Mouse (Mus musculus) gastrocnemius, postnatal 36 days (tissue): ENCODE measurements around the gene P2rx1. TPM values are rescaled to one million over a fixed set of nuclear protein-coding genes. Genes with fewer than 3 reads are reported as not detected.

Source experiments
- DNase-seq, 2 experiments: peaks; one replicate each; pipeline ENCODE4 v3.0.0; 2022
- intact Hi-C: fragments of 180-260 bp; cut with DNase I; formaldehyde crosslinking; loops from one replicate; pipeline ENCODE4 v1.15.1; 2025
- microRNA-seq, 2 experiments: library from miRNA; unstranded; fragments of <30 nt; microRNA quantifications; one replicate each; pipeline ENCODE4 v1.2.0; 2021
- total RNA-seq, 2 experiments: library from RNA; stranded (reverse); gene quantifications; 2 replicates each; pipeline ENCODE4 v1.2.3; 2021

The P2rx1 gene
- total RNA-seq, 2 experiments from 2014 or later, result 0.20 to 0.32 TPM

DNA sequence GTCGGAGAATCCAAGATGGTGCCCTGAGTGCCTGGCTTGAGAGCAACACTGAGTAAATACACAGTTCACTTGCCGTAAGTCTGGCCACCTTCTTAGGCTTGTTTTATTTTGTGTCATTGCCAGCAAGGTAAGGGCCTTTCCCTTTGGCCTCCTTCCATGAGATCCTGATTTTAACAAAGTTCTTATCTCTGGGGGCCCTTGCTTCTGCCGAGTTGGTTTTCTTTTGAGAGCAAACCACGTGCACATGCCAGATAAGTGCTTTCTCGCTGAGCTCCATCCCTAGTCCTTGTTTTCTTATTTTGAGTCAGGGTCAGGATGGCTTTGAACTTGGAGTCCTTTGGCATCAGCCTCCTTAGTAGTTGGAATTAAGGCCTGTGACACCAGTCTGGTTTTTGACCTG, 58.8 kb downstream of the P2rx1 start:
- DNase-seq, result no peak
- intact Hi-C loops, result no loop called here

- no peak for DNase-seq
- intact Hi-C loops, result no loop called here
These were observed 60.7 kb downstream of the P2rx1 start for GRCm38 (mm10) chr11:73059630-73060029.

DNA sequence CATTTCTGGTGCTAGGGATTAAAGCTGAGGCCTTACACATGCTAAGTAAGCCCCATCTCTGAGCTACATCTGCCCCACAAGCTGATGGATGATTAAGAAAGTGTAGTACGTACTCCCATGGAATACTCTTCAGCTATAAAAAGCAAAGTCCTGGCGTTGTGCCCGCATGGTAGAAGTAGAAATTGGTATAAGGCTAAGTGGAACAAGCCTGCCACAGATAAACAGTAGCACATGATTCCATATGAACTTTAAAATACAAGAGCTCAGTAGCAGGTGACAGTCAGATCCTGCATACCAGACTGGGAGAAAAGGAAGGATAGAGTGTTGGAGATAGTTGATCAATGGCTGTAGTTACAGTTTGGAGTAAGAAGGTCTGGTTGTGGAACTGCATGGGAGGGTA, 62.5 kb downstream of the P2rx1 start:
- intact Hi-C loops, result no loop called here
- DNase-seq, result no peak

Small RNAs within 50 kb of the gene (microRNA-seq; reads per million reads assigned to microRNA genes)
- 0 reads per million in 2 experiments for gene Gm44467

Other genes starting within 250 kb of the P2rx1 start
- gene Cyb5d2, start 203.0 kb upstream of the P2rx1 start, total RNA-seq, result 10 to 100 TPM; 15.4 to 16.1 TPM
- 10 to 100 TPM; 11.8 to 12.1 TPM for gene Zzef1, start 202.9 kb upstream of the P2rx1 start, total RNA-seq
- gene Atp2a3, start 37.9 kb upstream of the P2rx1 start, total RNA-seq, result 1 to 10 TPM; 6.4 to 7.6 TPM
- 1 to 10 TPM in 1 of 2 experiments, under 1 TPM in 1; 0.71 to 1.2 TPM for gene Camkk1, start 19.9 kb downstream of the P2rx1 start, total RNA-seq
- gene Ncbp3, start 48.7 kb downstream of the P2rx1 start, total RNA-seq, result 1 to 10 TPM; 2.6 to 2.9 TPM
- gene Itgae, start 91.5 kb downstream of the P2rx1 start, total RNA-seq, result under 1 TPM; 0.07 to 0.13 TPM
- gene Haspin, start 139.2 kb downstream of the P2rx1 start, total RNA-seq, result under 1 TPM; 0.15 to 0.18 TPM
- 1 to 10 TPM; 6.9 to 8.6 TPM for gene P2rx5, start 161.3 kb downstream of the P2rx1 start, total RNA-seq
- 10 to 100 TPM; 74.4 to 90.9 TPM for gene Emc6, start 177.9 kb downstream of the P2rx1 start, total RNA-seq
- gene Tax1bp3, start 178.0 kb downstream of the P2rx1 start, total RNA-seq, result 10 to 100 TPM in 1 of 2 experiments, 1 to 10 TPM in 1; 9.3 to 10.5 TPM
- 1 to 10 TPM; 5.3 to 5.5 TPM for gene Ctns, start 199.9 kb downstream of the P2rx1 start, total RNA-seq
- gene Shpk, start 200.4 kb downstream of the P2rx1 start, total RNA-seq, result under 1 TPM; 0.47 to 0.69 TPM
- under 1 TPM; 0.15 TPM for gene Trpv1, start 235.2 kb downstream of the P2rx1 start, total RNA-seq